Mouse (Mus musculus): Measurements from ENCODE around the gene Btg1.

The Btg1 gene

DNA sequence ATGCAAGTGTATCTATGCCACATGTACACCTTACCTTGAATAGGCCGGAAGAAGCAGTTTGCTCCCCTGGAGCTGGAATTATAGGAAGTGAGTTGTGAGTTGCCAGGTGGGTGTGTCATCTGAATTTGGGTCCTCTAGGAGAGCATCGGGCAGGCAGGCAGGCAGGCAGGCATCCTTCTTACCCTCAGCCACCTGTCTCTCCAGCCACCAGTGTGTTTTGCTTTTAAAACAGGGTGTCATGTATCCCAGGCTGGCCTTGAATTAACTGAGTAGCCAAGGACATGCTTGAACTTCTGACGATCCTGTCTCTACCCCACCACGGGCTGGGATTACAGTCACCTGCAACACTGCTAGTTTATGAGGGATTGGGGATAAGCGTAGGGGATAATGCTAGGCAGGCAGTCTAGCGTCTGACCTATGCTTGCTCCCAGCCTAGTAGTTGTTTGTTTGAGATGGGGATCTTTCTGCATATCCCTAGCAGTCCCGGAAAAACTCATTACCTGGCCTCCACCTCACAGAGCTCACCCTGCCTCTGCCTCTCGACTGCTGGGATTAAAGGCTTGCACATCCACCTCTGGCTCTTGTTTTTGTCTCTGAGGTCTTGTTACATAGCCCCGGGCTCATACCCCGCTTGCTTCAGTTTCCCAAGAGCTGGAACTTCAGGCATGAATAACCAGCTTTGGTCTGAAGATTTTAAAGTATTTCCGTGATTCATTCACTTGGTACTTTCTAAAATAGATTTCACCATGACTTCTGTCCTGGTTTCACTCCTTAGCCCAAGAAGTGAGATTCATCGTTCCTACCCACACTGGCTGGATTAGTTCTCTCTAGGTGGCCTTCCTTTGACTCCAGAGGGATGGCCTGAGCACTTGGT lies 15.7 kb downstream of the Btg1 start:
- DNase-seq = no peak

GRCm38 (mm10) chr10:96633145-96633516 lies 16.3 kb downstream of the Btg1 start:
- no peak for DNase-seq

DNA sequence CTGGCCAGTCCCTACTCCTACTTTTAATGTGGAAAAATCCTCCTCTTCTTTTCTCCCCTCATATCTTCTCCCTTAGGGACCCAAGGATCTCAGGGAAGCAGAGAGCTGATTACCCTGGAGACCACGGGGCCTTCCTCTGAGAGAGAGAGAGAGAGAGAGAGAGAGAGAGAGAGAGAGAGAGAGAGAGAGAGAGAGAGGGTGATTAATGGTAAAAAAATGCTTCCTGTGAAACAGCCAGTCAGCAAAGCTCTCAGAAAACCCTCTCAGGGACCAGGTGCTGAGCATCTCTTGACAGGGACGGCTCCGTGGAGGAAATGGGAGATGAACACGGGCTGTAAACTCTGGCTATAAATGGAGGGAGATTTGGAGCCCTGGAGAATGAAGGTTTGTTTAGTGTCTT lies 18.7 kb downstream of the Btg1 start:
- no peak for DNase-seq

- DNase-seq = no peak
These were observed 21.7 kb downstream of the Btg1 start for GRCm38 (mm10) chr10:96638477-96638876.

- DNase-seq = no peak
These were observed 25.2 kb downstream of the Btg1 start for GRCm38 (mm10) chr10:96642014-96642413.

DNA sequence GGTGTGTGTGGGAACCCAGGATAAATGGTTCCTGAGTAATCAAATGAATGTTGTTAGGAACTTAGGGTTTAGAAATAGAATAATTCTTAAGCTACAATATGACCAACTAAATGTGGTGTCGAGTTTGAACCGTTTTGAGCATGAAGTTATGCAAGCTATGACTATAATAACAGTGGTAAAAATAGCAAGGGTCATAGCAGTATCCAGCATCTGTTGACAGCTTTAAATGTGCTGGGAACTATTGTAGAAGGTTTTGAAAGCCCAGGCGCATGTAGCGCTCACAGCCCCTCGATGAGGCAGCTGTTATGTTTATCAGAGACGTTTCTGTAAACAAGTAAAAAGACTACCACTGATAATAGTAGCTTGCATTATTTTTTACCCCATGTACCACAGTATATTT lies 25.9 kb downstream of the Btg1 start:
- no peak for DNase-seq

DNA sequence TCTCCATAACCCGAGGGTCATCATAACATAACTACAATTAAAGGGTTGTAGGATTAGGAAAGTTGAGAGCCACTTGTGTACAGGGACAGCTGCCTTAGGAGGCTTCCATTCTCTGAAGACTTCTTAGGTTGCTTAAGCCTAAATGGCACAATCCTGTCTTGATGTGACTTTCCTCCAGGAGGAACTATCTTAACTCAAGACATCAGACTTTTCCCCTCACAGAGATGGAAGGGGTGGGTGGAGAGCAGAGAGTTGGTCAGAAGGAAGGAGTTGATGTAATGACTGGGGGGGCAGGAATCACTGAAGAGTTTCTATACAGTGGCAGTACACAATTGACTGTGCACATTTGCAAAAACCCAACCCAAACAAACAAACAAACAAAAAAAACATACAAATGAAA lies 28.4 kb downstream of the Btg1 start:
- no peak for DNase-seq

DNA sequence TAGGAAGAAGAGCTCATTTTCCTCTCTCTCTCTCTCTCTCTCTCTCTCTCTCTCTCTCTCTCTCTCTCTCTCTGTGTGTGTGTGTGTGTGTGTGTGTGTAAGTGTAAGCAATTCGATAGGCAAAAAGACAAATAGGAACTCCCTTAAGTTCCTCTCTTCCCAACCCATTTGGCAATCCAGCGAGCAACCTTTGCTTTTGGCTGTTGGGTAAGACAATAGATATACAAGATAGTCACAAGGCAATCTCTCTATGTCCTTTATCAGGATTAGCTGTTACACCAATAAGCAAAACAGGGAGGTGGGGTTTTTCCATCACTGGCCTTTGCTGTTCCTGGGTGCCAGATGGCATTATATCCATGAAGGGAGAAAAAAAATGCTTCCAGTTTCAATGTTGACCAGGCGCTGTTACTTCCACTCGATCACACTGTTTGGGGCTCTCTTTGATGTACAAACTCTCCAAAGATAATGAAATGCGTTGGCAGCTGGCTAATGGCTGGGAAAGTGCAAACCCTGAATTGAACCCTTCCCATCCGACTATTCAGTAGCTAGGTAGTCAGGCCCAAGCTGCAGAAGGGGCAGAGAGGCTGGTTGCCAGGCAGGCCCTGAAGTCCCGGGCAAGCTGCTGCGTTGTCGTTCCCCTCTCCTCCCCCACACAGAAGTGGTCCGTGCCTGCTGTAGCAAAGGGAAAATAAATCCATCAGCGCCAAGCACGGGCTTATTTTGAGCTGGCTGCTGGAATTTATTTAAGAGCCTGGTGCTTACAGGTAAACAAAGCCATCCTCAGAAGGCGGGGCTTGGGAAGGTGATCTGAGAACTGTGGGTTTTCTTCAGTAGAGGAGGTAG lies 29.4 kb downstream of the Btg1 start:
- peak; percentile 45 for DNase-seq

DNA sequence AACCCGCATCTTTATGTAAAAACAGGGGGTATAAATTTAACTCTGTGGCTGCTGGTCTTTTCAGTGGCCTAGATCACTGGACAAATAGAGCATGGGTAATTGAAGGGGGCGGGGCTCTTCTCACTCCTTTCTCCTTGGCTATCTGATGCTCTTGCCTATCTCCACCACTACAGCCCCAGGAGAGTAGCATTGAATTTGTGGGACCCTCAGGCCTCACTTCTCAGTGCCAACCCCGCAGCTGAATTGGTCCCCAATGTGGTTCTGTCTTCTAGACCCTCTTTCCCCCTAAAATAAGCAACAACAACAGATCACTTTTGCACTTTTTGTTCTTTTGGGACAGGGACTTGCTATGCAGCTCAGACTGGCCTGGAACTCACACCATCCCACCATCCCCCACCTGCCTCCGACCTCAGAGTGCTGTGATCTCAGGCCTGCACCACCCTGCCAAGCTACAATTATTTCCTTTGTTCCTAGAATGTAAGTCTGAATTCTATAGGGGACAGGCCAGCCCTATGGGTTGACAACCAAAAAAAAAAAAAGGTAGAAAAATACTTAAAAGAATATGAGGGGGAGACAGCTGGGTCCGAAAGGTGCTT lies 30.2 kb downstream of the Btg1 start:
- DNase-seq = no peak

DNA sequence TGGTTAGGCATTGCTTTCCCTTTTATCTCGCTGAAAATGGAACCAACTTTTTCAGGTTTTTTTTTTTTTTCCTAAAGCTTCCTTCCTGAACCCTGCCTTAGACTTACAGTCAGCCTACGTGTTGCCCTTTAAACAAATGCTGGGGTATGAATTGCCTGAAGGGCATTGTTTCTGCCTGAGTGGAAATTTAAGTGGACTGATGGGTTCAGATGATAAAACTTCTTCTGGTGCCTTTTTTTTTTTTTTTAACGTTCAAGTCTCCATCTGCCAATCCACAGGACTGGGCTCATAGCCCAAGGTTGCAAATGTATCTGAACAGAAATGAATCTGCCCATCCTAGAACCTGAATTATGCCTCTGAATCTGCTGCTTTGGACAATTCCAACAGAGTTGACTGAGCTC lies 31.4 kb downstream of the Btg1 start:
- no peak for DNase-seq

DNA sequence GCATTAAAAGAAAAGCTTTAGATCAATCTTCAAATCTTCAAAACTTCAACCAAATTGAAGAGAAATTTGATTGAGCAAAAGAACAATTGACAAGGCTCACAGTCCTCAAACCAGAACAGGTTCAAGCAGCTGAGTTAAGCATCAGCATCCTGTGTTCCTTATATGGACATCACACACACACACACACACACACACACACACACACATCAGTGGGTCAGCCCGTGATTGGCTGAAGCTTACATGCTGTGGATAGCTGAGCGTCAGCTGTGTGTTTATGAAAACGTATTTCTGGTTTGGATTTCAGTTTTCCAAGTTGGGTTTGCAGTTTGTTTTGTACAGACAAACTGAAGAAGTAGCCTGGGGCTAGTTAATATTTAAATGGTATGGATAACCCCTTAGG lies 32.7 kb downstream of the Btg1 start:
- DNase-seq = no peak

DNA sequence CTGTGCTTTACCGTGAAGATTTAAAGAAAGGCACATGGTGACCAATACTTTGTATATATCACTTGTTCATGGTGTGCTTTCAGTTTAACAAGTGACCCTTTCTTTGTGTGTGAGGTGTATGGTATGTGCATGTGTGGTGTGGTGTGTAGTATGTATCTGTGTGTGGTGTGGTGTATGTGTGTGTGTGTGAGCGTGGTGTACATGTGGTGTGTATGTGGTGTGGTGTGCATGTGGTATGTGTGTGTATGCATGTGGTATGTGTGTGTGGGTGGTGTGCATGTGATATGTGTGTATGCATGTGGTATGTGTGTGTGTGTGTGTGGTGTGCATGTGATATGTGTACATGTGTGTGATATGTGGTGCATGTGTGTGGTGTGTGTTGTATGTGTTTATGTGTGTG lies 35.6 kb downstream of the Btg1 start:
- no peak for DNase-seq

- no peak for DNase-seq
These were observed 36.2 kb downstream of the Btg1 start for GRCm38 (mm10) chr10:96653030-96653429.

GRCm38 (mm10) chr10:96654079-96654478 lies 37.3 kb downstream of the Btg1 start:
- DNase-seq = no peak

DNA sequence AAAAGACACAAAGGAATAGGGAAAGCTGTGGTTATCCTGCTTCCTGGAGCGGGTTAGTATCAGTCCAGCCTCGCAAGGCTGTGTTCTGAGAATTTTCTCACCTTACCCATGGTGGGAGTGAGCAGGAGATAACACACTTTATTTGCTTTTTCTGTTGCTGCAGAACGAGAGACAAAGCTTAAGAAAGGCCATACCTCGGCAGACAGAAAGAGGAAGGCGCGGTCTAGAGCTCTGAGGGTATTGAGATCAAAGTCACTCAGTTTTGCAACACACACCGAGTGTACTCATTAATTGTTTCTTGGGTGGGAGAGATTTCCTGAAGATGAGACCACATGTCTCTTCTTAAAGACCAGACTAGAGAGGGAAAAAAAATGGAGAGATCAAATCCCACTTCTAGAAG lies 37.8 kb downstream of the Btg1 start:
- no peak for DNase-seq

DNA sequence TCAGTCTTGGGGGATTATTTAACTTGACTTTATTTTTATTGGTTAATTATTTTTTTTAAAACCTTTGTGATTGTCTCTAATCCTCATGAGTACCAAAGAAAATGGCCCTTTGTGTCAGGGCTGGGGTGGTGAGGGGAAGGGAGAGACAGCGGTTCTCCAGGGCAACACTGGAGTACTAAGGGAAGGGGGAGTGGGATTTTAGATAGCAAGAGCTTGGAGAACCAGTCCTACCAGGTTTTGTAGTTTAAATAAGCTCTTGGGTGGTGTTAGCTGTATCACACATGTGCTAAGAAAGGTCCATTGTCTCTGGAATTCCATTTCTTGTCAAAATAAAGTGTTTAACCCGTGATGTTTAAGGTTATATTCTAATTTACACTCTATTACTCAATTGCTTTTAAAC lies 38.3 kb downstream of the Btg1 start:
- no peak for DNase-seq

DNA sequence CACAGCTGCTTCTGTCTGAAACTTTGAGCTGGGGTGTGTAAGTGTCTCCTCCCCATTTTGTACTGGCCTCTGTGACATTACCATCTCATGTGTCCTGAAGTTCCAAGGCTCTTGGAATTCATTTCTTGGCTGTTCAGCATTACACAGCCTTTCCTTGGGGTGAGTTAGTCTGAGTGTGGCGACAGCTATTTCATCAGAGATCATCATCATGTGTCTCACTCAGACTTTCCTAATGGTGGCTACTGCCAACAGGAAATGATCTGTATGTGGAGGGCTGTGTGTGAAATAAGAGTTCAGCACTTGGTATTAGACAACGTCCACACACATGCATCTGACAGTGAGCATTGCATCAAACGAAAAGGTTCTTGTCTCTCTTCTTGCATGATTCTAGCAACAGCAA lies 39.4 kb downstream of the Btg1 start:
- DNase-seq = no peak

GRCm38 (mm10) chr10:96658906-96659305 lies 42.1 kb downstream of the Btg1 start:
- no peak for DNase-seq

- no peak for DNase-seq
These were observed 43.6 kb downstream of the Btg1 start for GRCm38 (mm10) chr10:96660280-96660985.

- DNase-seq = no peak
These were observed 46.2 kb downstream of the Btg1 start for GRCm38 (mm10) chr10:96662976-96663375.

- no peak for DNase-seq
These were observed 47.1 kb downstream of the Btg1 start for GRCm38 (mm10) chr10:96663739-96664430.

Measured in kidney, postnatal 10 days (tissue).